Mouse (Mus musculus) frontal cortex, postnatal 36 days (tissue): Measurements from ENCODE around the gene Ogfod3.

Experiments used
- DNase-seq, 2 experiments: peaks; one replicate each; pipeline ENCODE4 v3.0.0; 2022; ENCODE audit warnings: low spot score in 2 of 2

The Ogfod3 gene

DNA sequence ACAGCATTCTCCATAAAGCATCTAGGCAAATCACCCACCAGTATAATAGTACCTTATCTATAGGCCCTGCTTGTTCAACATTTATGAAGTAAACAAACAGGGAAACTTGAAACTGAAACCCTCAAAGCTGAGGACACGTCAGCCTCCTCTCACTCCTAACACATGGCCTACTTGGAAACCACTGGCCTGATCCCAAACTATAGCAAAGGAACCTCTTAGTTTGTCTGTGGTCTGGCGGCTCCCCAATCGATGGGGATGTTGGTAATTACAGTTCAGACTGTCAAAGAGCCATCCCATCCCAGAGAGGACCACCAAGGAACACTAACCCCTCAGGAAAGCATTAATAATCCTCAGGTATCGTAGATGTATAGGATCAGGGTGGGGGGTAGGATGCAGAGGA lies 4.7 kb downstream of the Ogfod3 start:
- no peak for DNase-seq

DNA sequence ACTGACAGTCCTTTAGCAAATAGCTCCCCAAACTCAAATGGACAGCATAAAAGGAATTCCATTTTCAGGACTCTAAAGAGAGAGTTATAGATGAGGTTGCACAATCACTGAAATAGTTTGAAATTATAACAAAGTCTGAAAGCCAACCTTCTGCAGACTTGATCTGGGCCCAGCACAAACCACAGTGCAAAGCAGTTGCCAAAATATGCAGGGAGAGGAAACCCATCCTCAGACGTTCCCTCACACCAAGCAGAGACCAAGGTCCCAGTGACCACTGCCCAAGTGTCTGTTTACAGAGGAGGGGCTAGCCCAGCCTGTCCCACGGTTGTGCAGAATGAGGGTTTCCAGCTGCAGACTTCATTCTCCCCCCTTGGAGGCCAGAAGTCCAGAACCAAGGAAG lies 5.9 kb downstream of the Ogfod3 start:
- no peak for DNase-seq

DNA sequence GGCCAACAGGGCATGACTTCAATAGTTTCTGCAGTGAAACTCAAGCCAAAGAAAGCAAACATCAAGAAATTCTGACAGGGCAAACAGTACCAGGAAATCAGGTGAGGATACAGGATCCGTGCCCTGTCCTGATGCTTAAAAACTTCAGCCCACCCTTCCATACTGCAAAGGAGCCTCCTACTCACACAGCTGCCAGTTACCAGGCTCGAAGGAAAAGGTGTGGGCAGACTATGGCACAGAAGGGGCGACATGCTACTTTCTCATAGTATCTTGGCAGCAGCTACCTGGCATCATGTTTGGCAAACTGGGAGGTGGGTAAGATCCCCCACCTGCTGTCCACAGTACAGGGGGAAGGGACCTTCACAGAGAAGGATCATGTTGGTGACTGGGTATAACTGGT lies 11.1 kb downstream of the Ogfod3 start:
- no peak for DNase-seq

DNA sequence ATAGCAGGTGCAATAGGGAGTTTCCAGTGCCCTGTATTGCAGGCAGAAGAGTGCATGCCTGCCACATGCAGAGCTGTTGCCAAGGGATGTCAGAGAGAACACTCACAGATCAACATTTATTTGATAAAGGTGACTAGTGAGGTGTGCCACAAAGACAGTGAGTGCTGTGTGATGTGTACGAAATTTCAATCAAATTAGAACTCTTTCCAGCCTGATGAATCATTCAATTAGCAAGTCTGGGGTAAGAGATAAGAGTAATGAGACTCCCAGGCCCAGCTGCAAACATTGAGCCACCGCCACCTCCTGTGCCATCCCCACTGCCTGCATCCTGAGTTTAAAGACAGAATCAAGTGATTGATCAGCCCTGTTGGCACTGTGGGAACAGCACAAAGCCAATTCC lies 11.8 kb downstream of the Ogfod3 start:
- DNase-seq: no peak

DNA sequence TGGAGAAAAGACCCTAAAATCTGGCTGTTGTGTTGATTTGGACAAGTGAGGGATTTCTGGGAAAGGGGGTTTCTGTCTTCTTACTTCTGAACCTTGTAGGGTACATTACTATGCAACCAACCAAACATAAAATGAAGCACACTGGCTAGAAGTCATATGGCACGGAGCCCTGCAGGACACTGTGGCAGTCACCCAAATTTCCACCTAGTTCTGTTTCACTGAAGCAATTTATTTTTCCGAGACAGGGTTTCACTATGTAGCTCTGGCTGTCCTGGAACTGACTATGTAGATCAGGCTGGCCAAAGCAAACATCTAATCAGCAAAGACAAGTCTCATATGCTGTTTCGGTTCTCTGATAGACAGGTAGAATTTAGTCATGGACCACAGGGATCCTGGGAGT lies 14.8 kb downstream of the Ogfod3 start:
- no peak for DNase-seq

DNA sequence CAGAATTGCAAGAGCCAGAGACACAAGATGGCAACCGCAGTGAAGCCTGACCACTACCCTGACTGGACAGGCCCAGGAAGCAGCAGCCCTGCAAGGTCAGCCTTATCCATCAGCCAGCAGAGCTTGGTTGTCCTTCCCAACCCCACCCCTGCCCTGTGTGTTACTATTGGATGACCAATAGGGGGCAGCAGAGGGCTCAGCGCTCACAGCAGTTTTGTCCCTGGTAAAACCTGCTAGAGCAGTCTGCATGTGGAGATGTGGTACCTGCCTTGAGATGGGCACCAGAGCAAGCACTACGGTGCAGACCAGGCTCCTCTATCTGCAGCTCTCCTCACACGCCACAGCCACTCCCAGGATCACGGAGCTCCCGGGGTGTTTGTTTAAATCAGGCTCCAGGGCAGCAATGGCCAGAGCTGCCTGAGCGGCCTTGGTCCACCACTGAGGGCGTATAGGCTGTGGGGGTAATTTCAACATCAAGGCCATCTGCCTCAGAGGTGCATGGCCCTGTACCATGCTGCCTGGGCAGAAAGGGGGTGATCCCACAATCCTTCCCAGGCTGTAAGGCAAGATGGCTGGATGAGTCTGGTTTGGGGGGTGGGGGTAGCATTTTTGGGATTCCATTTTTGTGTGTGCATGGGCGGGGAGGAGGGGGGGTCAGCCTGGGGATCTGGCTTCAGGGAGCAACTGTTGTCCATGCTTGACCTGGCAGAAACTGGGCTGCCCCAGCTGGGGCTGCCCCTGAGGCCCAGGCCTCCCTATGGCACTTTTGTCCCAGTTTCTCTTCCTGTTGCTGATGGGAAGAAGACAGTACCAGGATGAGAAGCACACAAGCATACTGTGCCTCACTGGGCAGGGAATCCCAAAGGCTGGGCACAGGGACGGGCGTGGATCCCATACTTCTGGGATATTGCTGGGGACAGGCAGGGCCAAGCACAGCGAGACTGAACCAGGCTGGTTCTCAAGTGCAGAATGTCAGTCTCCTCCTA lies 27.9 kb downstream of the Ogfod3 start:
- peak; percentile 18 to 24 for DNase-seq

DNA sequence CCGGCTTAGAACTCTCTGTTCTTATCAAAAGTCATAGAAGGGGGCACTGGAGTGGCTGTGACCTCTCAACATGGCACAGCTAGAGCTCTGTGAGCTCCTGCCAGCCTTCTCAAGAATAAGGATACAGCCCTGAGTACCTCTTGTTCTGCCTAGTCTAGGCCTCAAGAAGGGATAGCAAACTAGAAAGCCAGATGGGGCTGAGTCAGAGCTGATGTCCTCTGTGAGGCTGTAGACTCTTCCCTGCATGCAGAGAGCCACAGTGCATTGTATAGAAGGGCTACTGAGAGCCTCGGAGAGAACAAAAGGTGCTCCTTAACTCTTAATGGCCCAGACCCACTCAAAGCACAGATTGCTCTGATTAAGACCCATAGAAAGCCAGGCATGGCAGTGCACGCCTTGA lies 30.3 kb downstream of the Ogfod3 start:
- DNase-seq: no peak

DNA sequence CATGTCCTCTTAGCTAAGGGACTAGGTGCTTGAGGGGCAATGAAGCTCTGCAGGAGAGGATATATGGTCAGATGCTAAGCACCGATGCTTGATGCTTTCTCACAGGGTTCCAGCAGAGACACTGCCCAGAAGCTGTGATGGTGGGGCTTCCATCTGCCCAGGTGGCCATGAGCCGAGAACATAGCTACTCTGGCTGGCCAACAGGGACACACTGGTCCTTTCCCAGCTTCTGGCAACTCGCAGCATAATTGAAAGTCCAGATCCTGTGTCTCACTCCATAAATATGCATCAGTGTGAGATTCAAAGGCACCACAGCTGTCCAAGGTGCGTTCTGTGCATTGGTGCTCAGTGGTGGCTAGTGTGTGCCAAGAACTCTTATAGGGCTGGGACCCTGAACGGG lies 31.3 kb downstream of the Ogfod3 start:
- DNase-seq: no peak

DNA sequence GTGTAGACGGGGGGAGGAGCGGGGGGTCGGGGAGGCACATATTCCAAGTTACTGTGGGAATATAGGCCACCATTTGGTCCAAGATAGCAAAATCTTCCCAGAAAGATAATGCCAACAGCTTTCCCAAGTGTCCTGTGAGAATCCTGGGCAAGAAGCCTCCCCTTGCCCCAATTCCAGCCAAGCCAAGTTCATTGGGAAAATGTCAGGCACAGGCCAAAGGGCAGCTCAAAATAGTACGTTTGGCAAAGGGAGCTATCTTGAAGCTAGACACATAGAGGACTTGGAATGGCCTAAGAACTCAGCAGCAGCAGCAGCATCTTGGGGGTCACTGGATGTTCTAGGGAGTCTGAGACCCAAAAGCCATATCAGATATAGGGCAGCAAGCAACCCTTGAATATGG lies 40.8 kb downstream of the Ogfod3 start:
- DNase-seq: no peak

DNA sequence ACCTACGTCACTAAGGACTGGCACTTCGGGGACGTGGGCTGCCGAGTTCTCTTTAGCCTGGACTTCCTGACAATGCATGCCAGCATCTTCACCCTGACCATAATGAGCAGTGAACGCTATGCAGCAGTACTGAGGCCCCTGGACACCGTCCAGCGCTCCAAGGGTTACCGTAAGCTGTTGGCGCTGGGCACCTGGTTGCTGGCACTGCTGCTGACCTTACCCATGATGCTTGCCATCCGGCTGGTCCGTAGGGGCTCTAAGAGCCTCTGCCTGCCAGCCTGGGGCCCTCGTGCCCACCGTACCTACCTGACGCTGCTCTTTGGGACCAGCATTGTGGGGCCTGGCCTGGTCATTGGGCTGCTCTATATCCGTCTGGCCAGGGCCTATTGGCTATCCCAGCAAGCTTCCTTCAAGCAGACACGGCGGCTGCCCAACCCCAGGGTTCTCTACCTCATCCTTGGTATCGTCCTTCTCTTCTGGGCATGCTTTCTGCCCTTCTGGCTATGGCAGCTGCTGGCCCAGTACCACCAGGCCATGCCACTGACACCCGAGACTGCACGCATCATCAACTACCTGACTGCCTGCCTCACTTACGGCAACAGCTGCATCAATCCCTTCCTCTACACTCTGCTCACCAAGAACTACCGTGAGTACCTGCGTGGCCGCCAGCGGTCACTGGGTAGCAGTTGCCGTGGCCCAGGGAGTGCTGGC lies 43.7 kb downstream of the Ogfod3 start:
- no peak for DNase-seq

DNA sequence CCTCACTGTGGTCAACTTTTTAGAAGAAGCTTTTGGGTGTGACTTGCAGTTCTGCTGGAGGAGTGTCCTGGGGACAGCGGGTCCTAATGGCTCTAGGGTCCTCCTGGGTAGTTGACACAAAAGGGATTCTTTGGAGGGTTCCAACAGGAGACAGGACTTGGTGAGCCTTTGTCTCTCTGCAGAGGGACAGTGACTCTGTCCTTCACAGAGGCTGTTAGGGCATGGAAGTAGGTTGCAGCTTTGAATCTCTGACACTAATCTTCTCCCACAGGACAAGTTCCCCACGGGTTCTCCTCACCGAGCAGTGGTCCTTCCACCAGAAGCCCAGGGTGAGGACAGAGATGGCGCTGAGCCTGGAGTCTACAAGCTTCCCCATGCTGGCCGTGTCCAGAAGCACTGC lies 44.5 kb downstream of the Ogfod3 start, which contains the start of gene Uts2r:
Uts2r (plus strand) TSS at position 301 of the 400 bp plus-strand sequence.
- DNase-seq: no peak

DNA sequence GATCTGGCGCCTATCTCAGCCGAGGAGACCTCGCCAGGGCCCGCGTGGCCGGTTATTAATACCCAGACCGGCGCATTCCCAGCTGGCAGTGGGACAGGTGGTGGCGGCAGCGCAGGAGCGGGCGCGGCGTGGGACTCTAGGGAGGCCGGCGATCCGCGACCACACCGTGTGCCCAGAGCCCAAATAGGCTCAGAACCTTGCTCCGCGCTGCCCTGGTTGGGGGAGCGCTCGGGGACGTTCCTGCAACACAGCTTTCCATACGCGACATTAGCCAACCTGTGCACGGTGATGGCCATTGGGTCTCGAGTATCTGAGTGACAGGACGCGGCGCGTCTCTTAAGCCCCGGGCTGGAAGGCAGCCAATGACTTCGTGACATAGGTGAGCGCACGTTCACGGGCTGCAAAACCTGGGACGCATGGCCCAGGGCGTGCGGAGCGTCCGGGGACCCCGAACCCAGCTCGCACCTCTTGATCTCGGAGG lies 48.1 kb downstream of the Ogfod3 start:
- DNase-seq: no peak

DNA sequence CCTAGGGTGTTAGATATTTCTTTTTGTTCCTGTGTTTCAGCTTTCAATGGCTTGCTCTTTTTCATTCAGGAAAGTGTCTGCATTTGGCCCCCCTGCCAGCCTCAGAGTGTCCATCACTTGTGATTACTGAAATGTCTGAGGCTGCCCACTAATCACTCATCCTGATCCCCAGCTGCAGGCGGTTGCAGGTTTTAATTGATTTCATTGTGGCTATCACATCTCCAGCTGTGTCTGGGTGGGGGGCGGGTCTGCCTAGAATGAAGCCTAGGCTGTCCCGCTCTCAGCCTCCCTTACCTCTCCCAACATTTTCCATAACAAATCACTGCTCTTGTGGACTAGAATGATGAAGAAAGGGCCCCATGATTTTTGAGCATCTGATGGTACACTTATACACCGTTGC lies 50.3 kb downstream of the Ogfod3 start:
- DNase-seq: no peak

DNA sequence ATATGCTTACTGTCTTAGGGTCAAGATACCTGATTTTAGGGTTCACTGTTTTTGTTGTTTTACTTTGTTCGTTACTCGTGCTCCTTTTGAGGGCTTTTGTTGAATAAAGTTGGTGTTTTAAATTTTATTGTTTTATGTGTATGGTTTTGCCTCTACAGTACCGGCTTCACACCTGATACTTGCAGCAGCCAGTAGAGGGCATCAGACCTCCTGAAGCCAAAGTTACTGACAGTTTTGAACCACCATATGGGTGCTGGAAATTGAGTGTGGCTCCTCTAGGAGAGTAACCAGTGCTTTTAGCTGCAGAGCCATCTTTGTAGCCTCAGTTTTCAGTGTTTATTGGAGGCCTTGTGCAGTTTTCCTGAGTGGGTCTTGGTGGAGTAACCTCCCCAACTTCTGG lies 56.3 kb downstream of the Ogfod3 start:
- no peak for DNase-seq

DNA sequence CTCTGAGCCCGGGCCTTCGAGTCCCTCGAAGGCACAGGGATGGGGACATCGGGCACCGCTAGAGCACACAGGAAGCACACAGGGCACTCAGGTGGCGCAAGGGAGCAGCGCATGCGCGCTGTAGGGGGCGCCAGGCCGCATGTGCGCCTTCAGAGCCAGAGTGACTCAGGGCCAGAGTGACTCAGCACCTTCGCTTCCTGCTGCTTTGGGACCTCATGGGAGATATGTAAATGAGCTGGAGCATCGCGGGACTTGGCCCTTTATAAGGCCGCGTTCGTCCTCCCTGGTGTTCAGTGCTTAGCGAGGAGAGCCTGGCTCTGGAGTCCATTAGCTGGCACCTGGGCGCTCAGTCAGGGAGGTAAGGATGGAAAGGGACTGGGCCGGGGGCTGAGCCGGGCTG lies 58.6 kb downstream of the Ogfod3 start, which contains the start of gene Tex19.1:
Tex19.1 (plus strand) TSS at position 279 of the 400 bp plus-strand sequence.
- DNase-seq: no peak

DNA sequence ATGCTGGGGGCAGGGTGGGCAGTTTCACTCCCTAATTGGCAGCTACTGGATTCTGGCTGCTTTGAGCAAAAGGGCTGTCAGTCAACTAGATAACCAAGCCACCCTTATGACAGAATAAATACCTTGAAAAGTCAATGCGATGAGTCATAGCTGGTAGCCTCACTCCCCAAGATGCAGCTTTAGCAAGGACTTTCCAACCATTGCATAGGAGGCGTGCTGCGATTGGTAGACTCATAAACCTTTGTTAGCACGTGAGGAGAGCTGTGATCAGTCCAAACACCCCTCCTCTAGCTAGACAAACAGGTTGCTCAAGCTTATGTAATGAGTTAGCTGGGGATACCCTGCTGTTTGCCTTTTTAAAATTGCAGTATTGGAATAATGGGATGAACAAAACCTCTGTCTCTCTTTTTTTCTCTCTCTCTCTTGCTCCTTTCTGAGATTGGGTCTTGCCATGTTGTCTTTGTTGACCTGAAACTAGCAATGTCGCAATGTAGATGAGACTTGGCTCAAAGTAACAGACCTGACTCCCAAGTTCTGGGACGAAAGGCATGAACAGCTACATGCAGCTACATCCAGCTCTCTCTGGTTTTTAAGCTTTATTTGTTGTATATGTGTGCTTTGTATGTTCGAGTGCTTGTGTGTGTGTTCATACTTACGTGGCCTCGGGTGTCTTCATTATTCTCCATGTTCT lies 61.0 kb downstream of the Ogfod3 start:
- no peak for DNase-seq

DNA sequence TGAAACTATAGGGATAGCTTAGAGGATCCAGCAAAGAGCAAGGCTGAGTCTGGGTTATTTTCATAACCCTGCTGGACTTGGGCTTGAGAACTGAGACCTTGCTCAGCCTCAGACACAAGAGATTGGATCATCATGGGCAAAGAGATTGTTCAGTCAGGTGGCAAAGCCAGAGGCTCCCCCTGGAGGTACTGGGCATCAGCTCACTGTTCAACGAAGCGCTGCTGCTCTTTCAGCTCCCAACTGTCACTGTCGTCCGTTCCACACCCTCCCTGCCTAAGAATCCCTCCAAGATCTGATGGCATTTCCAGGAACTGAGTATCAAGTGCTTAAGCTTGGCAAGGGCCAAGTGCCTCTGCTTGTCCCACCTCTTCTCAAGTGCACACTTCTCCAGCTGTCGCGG lies 65.8 kb downstream of the Ogfod3 start:
- no peak for DNase-seq

DNA sequence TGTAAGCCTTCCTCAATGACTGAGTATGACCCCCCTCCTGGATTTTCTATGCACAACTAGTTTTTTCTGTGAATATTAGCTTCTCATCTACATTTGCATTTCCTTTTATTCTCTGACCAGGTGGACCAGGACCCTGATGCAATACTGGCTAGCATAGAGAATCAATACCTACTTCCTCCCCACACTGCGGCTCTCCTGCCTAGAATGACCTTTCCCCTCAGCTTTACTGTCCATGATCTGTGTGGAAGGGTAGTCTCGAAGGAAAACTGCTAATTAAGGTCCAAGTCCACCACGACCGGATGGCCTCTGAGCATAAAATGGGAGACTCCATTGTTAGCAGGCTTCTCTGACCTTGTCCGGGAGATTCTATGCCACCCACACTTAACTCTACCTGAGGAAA lies 66.8 kb downstream of the Ogfod3 start:
- no peak for DNase-seq

DNA sequence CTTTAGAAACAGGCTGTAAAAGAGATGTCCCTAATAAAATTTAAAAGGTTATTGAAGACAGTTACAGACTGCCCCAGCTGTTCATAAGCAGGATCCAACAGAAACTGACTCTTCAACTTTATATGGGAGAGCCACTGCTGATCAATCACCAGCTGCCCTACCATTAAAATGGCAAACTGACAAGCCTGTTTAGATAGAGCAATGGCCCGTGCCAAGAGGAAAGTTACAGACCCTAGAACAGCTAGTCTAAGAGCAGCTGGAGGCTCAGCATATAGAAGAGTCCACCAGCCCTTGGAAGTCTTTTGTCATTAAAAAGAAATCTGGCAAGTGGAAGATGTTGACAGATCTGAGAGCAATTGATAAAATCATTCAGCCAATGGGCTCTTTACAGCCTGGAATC lies 69.9 kb downstream of the Ogfod3 start:
- no peak for DNase-seq

DNA sequence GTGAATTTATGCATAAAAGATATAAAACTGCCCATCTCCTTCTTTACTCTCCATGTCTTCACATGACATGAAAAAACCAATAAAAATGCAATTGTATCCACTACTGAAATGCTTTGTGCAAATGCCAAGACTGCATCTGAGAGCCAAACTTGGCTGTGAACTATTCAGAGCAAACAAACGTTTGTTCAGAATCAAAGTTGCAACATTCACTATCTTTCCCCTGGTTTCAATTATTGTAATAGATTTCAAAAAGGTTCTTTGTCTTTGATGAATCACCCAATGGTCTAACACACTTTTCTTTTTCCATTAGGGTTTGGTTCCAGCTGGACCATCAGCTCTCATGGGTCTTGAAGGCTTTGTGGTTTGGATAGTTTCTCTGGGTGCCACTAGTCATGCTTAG lies 74.9 kb downstream of the Ogfod3 start:
- no peak for DNase-seq
